Comparison of ENCODE assay signal across 16 mouse cellular contexts in genomic region chr4:47288306-47288705, GRCm38 (mm10).
"Had no signal": no experiment of that assay in that cellular context is flagged by ENCODE, and none has a peak within 500 bp of the region (broad histone marks: within the 10 kb centered on the region; RNA-seq: fewer than 3 reads in every experiment).

No protein-coding gene starts in this region.

- H3K4me3 ChIP-seq: limb, embryonic 15.5 days; liver, embryonic 12.5 days; neural tube, embryonic 13.5 days had no signal

- H3K27ac ChIP-seq: kidney, postnatal 0 days; limb, embryonic 15.5 days; liver, embryonic 12.5 days; neural tube, embryonic 13.5 days had no signal

- ATAC-seq: intestine, postnatal 0 days; liver, embryonic 12.5 days; midbrain, embryonic 16.5 days had no signal

- DNase-seq: kidney, adult 8-10 months; kidney, postnatal 36 days; layer of hippocampus, adult 9-11 months; layer of hippocampus, postnatal 36 days; lung, embryonic 14.5 days; lung, postnatal 10 days; lung, postnatal 4 days; retina, postnatal 1 day; right cerebral cortex, postnatal 14 days had no signal

- H3K36me3 ChIP-seq: limb, embryonic 15.5 days; liver, embryonic 12.5 days; neural tube, embryonic 13.5 days had no signal

- H3K4me2 ChIP-seq: limb, embryonic 15.5 days; liver, embryonic 12.5 days; lung, embryonic 14.5 days; midbrain, embryonic 11.5 days; neural tube, embryonic 13.5 days had no signal

- H3K9me3 ChIP-seq: limb, embryonic 15.5 days; liver, embryonic 12.5 days; neural tube, embryonic 13.5 days had no signal

- H3K9ac ChIP-seq: limb, embryonic 15.5 days; liver, embryonic 12.5 days; lung, embryonic 14.5 days; neural tube, embryonic 13.5 days had no signal

- H3K27me3 ChIP-seq: limb, embryonic 15.5 days; liver, embryonic 12.5 days; neural tube, embryonic 13.5 days had no signal
